Mouse (Mus musculus): ENCODE results near the gene Gna15. TPM values are rescaled to one million over a fixed set of nuclear protein-coding genes. Genes with fewer than 3 reads are reported as not detected.
A peak's percentile ranks its signal among the peaks of the same experiment; 100 is the strongest.

Gna15 gene
- polyA plus RNA-seq, 1 experiment, result 1.6 TPM

DNA sequence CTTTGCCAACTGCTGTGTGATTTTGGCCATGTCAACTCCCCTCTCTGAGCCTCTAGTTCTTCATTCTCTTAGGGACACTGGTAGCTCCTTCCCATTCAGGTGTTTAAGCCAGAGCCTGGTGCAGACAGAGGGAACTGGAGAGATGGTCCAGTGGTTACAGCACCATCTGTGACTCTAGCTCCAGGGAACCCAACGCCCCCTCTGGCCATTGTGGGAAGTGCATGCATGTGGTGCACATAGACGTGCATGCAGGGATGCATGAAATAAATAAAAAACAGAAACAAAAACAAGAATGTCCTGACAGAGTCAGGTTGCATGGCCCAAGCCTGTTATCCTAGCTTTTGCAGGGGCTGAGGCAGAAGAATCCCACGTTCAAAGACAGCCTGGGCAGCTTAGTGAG is 32.3 kb upstream of the Gna15 start:
- no peak for DNase-seq (ENCODE audit: low read depth, low spot score)
- 78% methylated on average over 3 of the region's 3 CpGs for WGBS

DNA sequence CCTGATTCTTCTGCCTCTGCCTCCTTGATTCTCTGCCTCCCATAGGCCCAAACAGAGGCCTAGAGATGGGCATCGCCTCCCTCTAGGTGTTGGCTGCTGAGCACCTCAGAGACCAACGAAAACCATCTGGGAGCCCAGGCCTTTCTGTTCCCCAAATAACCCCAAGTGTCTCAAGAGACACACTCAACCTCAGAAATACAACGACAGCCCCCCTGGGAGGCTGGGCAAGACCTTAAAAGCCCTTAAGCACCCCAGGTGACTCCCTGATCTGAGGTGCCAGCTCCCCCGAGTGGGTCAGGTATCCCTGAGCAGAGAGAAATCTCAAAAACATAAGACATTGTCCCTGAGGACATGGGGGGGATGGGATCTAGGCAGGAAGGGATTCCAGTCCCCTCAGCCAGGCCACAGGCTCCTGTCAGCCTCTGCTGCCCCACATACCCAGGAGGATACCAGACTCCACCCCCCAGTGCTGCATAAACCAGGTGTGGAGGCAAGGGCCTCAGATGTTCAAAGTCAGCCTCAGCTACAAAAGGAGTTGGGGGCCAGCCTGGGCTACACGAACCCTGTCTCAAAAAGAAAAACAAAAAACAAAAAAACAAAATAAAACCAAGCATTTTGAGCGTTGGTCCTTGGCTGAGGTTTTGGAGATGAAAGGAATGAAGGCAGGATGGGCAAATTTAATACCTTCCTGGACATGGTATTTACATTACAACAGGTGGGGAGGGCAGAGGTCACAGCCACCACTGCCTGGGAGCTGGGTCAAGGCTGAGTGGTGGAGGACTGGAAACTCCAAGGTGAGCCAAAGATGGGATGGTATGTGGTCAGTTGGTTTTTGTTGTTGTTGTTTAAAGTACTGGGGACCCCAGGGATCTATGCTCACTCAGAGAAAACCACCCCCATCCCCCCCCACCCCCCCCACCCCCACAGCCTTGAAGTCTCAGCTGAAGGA is 30.1 kb upstream of the Gna15 start:
- 79% methylated on average over 6 of the region's 6 CpGs for WGBS
- DNase-seq (ENCODE audit: low read depth, low spot score), result no peak

DNA sequence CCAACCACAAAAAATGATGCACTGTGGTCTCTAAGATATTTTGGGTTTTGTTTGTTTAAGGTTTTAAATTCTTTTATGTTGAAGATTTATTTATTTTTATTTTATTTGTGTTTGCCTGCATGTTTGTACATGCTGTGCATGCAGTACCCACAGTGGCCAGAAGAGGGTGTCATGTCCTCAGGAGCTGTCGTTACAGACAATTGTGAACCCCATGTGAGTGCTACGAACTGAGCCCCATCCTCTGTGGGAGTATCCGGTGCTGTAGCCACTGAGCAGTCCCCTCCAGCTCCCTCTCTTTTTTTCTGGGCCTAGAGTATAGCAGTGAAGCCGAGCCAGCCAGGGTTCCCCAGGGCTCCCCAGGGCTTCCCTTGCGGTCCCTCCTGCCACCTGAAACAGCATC is 29.2 kb upstream of the Gna15 start:
- WGBS, result 90% methylated on average over 5 of the region's 5 CpGs

DNA sequence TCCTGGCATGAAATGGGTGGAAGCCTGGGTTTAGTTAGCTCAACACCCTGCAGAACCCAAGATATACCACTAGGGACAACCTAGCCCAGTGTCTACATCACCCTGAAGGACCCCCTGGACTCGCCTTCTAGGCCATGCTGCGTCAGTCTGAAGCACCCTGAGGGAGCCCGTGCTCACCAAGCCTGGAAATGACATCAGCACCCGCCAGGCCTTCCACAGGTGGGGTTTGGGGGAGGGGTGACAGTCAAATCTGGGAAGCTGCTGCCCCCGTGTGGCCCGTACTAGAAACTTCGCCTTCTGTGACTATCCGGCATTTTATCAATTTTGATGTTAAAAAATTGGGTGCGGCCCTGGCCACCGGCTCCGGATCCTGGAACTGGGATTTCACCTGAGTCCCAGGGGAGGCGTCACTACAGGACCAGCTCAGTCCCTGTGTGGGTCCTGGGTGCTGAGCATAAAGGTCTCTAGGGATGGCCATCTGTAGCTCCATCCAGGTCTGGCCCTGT is 27.6 kb upstream of the Gna15 start:
- no peak for DNase-seq (ENCODE audit: low read depth, low spot score)
- 1% methylated on average over 12 of the region's 12 CpGs for WGBS

More for the DNA sequence above, 29.2 kb upstream of the Gna15 start:
- DNase-seq (ENCODE audit: low read depth, low spot score), result no peak

DNA sequence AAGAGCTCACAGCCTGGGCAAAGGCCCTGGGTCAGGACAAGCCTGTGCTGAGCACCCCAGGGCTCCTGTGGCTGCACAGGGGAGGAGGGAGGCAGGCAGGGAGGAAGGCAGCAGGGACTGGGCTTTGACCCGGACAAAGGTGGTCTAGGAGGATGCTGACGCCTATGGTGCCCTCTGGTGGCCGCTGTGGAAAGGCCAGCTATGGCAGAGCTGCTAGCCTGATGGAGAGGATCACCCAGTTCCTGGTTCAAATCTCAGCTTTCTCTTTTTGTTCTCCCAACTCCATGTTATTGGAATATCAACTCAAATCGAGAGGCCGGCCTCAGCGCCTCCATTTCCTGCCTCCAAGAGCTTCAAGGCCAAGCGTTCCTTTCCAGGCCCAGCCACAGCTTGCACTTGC is 26.2 kb upstream of the Gna15 start:
- DNase-seq (ENCODE audit: low read depth, low spot score), result no peak
- 15% methylated on average over 7 of the region's 7 CpGs for WGBS

DNA sequence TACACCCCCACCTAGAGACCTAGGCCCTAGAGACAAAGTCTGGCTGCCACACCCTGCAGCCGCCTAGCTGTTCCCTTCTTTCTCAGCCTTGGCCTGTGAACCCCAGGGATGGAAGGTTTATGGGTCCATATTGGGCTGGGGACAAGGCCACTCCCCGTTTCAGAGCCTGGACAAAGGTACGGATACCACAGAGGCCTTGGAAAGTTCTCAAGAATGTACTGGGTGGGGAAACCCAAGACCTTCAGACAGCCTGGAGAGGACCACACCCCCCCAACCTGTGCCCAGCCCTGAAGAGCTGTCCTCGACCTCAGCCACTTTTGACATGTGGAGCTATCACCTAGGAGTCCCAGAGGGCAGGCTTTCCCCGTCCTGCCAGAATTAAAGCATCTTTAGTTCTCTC is 24.9 kb upstream of the Gna15 start:
- peak; percentile 86 for DNase-seq (ENCODE audit: low read depth, low spot score)
- WGBS, result 37% methylated on average over 5 of the region's 5 CpGs

DNA sequence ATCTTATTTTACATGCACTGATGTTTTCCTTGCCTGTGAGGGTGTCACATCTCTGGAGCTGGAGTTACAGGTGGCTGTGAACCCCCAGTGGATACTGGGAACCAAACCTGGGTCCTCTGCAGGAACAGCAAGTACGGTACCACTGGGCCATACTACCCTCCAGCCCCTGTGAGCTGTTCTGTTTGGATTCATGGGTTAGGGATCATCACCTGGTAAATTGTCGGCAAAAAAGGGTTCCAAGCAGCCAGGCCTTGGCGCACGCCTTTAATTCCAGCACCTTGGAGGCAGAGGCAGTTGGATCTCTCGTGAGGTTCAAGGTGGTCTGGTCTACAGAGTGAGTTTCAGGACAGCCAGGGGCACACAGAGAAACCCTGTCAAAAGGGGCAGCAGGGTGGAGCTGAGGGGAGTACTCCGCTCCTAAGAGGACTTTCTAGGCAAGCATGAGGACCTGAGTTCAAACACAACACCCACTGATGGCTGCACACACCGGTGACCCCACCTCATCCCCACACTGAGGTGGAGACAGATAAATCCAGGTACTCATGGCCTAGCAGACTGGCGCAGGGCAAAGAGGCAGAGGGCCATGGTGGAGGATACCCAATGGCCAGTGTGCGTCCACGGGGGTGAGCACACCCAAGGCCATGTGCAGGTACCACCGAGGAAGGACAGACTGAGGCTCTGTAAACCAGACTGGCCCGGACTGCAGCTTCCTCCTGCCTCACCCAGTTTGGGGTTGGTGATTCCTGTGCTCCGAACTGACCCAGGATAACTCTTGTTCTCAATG is 23.0 kb upstream of the Gna15 start:
- DNase-seq (ENCODE audit: low read depth, low spot score), result no peak
- 63% methylated on average over 13 of the region's 13 CpGs for WGBS

DNA sequence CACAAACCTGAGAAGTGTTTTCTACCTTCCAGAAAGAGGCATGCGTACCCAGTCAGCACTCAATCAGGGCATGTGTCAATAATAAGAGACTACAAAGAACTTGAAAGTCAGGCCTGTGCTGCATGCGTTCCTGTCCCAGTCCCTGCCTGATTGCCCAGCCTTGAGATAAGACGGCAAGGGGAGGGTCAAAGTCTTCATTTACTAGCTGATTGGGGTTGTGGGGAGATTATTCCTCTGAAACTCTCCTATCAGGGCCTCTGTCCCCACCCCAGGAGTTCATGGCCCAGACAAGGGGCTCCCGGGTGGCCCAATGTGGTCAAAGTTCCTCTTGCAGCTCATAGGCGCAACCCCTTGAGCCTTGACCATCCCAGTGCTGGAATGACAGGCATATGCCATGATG is 22.3 kb upstream of the Gna15 start:
- WGBS, result 46% methylated on average over 5 of the region's 5 CpGs
- peak; percentile 65 for DNase-seq (ENCODE audit: low read depth, low spot score)

DNA sequence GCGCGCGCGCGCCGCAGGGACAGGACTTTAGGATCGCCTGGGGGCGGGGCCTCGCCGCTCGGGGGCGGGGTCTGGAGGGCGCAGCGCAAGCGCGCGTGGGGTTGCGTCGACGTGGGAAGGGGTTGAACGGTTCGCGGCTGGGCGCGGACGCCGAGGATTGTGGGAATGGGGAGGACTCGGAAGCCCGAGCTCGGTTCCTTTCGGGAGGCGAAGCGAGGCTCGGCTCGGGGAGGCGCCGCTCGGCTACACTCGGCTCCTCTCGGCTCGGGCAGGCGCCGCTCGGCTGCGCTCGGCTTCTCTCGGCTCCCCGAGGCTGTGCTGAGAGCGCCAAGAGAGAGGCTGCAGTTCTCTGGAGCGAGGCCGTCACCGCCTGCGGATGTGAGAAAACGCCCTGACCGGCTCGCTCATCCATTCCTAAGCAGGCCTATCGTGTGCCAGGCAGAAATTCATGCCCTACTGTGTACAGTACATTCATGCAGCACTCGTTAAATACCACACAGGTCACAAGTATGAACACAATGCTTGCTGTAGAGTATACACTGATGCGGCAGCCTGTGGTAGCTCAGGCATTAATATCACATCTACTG is 21.2 kb upstream of the Gna15 start, which contains the start of gene Gna11:
Gene Gna11, minus strand, starts transcription at position 30 of the 587 bp plus-strand sequence.
- DNase-seq (ENCODE audit: low read depth, low spot score), result peak; percentile 90
- WGBS, result under 1% methylated on average over 59 of the region's 59 CpGs

DNA sequence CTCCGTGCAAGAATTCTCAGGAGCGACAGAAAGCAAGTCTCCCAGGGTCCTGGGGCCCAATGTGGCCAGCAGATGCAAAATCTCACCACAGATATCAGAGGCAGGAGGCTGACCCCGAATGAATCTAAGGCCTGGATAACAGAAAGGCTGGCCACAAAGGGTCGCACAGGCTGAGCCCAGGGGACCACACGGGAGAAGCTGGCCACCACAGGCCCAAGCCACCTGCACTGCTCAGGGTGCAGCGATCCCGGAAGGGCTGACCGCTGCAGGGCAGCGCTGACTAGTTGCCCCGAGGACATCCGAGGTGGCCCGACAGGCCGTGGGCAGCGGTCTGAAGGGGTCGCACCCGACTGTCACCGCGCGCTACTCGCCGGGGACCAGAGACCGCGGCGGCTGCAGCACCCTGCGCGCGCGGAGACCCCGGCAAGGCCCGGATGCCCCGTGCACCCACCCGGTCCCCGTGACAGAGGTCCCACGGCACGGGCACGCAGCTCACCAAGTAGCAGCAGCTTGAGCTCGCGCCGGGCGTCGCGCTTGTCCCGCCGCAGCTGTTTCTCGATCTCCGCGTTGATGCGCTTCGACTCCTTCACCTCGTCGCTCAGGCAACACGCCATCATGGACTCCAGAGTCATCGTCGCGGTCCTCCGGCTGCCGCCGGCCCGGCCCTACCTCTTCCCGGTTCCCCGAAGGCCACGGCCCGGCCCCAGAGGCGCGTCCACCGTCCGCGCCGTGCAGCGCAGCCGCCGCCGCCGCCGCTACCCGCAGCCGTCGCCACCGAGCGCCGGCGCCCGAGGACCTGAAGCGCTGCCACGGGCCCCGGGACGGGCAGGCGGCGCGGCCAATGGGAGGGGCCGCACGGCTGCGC is 20.5 kb upstream of the Gna15 start:
- under 1% methylated on average over 92 of the region's 93 CpGs for WGBS
- DNase-seq (ENCODE audit: low read depth, low spot score), result no peak

DNA sequence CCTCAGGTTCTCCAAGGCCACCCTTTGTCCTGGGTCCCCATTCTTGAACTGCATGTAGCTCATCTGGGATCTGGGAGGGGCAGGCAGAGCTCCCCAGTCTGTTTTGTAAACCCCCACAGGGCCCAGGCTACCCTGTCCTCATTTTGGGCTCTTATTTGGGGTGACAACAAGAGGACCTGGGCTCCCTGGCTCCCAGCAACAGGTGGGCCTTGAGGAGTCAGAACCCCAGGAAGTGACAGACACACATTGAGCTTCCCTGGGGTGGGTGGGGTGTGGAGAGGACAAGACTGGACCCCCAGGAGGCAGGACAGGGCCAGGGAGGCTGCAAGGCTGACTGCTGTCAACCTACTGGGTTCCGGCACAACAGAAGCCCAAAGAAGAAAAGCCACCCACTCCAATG is 19.6 kb upstream of the Gna15 start:
- 20% methylated on average over 1 of the region's 1 CpGs for WGBS
- no peak for DNase-seq (ENCODE audit: low read depth, low spot score)

DNA sequence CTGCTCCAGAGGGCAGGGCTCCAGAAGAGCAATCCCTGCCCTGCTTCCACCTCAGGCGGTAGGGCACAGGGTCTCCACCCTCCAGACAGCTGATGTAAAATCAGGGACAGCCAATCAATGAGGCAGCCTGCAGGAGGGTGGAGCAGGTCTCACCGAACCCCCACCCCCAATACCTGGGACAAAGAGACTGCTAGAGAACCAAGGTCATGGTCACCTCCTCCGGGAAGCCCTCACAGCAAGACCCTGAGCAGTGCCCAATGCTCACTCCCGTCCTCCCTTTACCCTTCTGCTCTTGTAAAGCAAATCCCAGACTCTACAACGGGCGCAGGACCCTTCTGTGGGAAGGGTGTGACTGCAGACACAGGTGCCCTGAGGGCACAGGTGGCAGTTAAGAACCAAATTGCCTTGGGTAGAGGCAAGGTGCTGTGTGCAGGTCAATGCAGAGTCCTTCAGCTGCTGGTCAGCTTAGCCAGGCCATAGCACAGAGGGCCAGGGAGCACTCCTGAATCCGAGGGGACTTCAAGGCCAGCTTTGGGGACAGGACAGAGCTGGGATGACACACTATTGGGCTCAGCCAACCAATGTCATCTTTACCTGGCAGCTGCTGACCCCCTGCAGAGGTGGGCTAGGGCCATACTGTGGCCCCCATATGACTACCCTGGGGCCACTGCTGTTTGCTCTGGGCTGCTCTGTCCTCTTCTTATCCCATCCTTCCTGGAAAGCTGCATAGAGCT is 18.9 kb upstream of the Gna15 start:
- DNase-seq (ENCODE audit: low read depth, low spot score), result no peak
- 27% methylated on average over 7 of the region's 7 CpGs for WGBS

DNA sequence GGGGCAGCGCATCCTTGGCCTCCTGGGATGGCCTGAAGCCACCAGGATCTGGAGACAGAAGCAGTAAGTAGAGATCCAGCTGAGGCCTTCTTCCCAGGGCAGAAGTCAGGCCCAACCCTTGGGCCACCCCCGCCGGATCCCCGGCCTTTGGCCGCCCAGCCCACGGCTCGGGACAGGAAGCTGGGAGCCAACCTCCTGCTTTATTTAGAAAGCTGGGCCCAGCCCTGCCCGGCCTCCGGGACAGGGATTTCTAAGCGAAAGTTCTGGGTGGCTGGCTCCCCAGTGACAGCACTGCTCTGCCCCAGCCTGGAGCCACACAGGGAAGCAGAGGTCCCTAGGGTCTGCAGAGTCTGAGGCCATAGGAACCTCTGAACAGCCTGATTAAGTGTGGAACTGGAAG is 17.8 kb upstream of the Gna15 start:
- WGBS, result 7% methylated on average over 10 of the region's 10 CpGs
- DNase-seq (ENCODE audit: low read depth, low spot score), result no peak

DNA sequence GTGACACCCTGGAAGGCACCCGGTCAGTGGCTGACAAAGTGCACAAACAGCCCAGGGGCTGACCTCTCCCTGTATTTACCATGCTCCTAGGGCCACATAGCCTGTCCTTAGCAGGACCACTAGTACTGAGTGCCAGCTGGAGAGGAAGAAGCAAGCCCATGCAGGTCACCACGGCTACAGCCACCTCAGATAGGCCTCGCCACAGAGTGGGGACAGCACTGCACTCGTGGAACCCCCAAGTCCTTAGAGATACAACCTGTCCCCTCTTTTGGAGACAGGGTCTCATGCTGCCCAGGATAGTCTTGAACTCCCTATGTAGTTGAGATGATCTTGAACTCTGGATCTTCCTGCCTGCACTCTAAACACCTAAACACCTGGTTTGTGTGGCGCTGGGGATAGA is 17.3 kb upstream of the Gna15 start:
- no peak for DNase-seq (ENCODE audit: low read depth, low spot score)

DNA sequence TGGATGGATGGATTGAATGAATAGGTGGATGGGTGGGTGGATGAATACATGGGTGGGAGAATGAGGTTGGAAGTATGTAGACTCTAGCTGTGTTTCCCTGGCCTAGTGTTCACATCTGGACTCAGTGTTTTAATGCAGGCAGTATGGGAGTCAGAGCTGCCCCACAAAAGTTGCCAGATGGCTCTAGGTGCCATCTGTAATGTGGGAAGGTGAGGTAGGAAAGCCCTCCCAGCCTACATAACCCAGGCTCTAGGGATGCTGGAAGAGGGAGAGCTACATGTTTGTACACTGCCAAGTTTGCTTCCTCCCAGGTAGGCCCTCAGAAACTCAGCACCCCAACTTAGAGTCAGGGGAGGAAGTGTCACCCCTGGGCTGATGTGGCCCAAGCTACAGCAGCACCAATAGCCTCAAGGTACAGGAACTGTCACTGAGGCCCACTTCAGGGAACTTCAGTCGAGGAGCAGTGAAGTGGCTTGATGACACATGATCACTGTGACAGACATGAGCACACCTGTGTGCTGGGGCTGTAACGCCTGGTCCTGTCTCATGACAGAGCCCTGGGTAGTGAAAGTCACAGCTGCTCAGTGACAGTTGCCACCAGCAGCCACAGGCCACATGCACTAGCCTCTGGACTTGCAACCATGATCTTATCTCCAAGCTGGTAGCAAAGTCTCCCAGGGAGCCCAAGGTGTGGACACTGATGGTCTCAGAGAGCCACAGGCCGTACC is 14.5 kb upstream of the Gna15 start:
- WGBS, result 59% methylated on average over 3 of the region's 3 CpGs
- no peak for DNase-seq (ENCODE audit: low read depth, low spot score)

More for the DNA sequence above, 17.3 kb upstream of the Gna15 start:
- WGBS, result 40% methylated on average over 5 of the region's 5 CpGs

DNA sequence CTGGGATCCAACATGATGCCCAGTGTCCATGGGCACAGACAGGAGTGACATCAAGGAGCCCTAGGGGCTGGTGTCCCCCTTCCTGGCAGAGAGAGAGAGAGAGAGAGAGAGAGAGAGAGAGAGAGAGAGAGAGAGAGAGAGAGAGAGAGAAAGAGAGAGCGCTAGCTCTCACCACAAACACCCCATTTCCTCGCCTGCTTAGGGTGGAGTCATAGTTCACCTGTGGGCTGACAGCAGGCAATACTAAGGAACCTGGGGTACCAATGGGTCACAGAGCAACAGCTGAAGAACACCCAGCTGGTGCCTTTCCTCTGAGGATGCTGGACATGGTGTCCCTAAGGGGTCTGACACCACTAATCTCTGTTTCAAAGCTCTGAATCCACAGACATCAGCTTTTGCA is 13.4 kb upstream of the Gna15 start:
- WGBS, result 87% methylated on average over 2 of the region's 2 CpGs
- no peak for DNase-seq (ENCODE audit: low read depth, low spot score)

DNA sequence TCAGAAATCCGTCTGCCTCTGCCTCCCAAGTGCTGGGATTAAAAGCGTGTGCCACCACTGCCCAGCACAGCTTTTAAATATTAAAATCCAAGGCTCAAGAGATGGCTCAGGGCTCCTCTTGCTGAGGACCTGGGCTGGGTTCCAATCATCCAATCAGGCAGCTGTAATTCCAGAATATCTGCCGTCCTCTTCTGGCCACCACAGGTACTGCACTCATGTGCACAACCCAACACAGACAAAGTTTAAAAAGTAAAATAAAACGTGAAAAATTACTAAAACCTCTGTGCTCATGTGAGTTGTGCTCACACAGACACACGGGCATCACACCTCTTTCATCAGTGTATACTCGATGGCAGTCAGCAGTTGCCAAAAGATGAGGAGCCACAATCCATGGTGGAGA is 12.7 kb upstream of the Gna15 start:
- WGBS, result 77% methylated on average over 6 of the region's 6 CpGs
- no peak for DNase-seq (ENCODE audit: low read depth, low spot score)

DNA sequence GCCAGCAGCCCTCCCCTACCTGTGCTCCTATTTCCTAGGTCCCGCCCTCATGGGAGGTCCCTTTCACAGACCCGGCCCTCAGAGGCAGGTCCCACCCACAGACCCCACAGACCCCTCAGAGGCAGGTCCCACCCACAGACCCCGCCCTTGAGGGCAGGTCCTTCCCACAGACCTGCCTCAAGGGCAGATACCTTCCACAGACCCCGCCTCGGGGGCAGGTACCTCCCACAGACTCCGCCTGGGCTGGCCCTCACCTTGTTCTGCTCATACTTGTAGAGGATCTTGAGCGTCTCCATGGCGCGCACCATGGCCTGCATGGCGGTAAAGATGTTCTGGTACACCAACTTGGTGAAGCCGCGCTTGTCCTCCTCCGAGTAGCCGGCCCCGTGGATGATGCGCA is 10.8 kb upstream of the Gna15 start:
- DNase-seq (ENCODE audit: low read depth, low spot score), result no peak

More for the DNA sequence above, 10.8 kb upstream of the Gna15 start:
- 74% methylated on average over 16 of the region's 16 CpGs for WGBS

Measured in large intestine, adult 2 months (tissue).